Mouse (Mus musculus): ENCODE measurements at regions not wholly inside any gene's neighbourhood (a gene's known extent, or its start where the extent isn't known, plus 50 kb on each side); places are given as distances from the start of the nearest gene placed in this dataset.
"Not testable (repeated sequence)": the region's sequence is repeated elsewhere in the genome, so short reads cannot be mapped to it uniquely, and the experiment has no call there.

DNA sequence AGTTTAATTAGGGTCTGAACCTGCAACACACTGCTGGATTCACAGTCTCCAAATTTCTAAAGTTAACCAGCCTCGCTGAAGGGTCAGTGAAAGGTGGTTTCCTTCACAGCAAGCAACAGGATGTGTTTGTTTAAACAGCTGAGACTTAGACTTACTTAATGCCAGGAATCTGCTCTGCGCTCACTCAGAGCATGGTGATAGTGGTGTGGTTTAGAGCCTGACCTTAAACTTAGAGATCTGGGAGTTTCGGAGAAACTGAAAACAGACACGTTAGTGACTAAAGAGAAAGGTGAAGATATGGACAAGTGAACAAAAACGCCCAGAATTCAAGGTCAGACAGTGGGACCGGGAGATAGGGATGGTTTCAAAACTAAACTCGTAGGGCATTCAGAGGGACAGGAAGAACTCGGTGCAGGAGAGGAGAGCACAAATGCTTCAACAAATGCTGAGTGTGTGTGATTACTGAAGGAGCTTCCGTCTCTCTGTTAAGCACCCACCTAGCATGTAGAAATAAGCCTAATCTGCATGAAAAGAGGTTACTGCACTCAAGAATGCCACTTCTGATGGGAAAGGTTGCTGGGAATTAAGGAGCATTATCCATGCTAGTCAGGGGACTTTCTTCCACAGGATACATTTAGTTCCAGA, 97.2 kb upstream of the Ifngr1 start:
- no peak for DNase-seq (ENCODE audit: low spot score)

DNA sequence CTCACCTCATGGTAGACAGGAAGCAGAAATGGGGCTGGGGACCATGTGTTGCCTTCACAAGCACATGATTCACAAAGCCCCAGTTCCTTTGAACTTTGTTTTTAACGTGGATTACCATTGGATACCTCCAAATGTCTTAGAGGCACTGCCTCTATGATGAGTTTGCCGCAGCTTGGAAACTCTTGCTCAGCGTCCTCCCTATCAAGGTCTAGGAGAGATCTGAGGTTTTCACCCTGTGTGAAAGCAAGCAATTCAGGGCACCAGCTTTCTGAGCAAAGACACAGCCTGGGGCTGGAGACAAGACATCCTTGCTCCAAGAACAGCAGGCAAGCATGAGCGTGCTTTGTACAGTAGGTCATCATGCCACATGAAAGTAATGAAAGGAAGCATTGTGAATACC, 93.6 kb upstream of the Ifngr1 start:
- no peak for DNase-seq (ENCODE audit: low spot score)

DNA sequence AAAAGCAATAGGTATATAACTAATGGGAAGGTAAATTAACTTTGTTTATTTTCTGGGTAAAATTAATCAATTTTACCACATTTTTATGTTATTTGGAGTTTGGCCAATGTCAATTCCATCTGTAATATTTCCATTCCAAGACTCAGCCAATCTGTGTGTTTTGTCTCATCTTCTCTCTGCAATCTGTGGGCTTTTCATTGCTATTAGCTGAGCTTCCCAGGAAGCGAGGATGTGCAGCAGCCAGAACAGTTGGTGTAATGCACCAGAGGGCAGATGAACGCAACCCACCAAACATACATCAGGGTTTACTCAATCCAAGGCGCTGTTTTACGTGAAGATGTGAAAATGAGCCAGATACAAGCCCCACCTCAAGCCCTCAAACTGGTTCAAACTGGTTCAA, 88.9 kb upstream of the Ifngr1 start:
- DNase-seq (ENCODE audit: low spot score) = no peak

DNA sequence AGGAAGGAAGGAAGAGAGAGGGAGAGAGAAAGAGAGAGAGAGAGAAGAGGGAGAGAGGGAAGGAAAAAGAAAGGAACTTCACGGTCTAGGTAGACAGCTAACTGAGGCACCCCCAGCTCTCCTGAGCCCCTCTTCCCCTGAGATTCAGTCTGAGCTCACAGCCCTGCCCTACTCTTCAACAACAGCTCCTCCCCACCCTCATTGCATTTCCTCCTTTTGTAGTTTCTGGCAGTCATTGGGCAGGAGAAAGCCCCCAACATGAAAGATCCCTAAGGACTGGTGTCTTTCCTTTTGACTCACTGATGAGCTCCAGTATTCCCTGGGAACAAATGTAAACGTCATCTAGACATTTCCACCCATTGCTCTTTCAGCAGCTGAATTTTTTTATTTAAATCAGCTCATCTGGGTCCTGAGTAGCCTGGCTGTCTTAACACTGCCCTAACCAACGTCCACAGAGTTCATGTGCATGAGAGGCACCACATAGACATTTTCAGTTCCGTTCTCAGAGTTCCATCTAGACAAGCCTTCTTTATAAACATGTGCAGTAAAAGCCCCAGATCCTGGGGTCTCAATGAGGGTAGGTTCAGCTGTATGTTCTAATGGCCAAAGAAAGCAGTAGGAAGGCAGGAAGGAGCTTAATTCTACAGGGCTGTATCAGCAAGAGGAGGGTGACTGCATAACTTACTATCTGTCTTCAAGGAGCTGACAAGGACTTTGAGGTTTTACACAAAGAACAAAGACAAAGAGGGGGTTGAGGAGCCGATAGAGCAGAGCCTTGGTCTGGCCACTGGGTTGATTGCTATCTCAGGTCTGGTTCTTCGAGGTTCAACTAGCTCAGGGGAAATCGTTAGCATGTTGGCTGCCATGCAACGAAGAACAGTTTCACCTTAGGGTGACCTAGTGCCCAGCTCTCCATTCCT, 87.6 kb upstream of the Ifngr1 start:
- no peak for DNase-seq (ENCODE audit: low spot score)

DNA sequence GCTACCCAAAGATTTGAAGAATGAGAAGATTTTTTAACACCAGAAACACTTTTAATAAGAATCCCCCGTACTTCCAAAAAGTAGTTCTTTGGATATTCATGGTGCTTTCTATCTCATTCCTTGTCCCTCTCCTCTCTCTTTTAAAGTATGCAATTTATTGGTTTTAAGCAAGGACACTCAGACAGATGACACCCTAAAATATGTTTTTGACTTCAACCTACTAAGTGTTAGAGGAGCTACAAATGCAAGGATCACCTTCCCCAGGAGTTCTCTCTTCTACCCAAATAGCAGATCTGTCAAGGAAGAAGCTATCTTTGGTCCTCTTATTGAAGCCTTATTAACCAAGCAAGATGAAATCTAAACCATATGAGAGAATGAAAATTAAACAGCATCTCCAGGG, 86.6 kb upstream of the Ifngr1 start:
- no peak for DNase-seq (ENCODE audit: low spot score)

DNA sequence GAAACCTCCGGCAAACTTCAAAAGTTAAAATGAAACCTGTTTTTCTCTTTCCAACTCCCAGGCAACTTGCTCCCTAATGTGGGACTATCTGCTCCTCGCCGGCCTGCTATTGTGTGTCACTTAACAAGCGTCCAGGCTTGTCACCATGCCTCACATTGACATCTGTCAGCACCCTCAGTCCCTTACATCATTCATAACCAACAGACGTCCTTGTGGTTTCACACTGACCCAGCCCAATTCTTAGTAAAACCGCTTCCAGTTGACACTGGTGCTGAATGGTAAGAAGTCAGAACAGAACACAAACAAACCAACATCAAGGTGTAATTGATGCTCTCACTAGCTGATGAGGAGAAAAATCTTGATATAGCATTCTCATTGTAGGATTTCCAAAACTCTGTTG, 85.8 kb upstream of the Ifngr1 start:
- DNase-seq (ENCODE audit: low spot score) = no peak

DNA sequence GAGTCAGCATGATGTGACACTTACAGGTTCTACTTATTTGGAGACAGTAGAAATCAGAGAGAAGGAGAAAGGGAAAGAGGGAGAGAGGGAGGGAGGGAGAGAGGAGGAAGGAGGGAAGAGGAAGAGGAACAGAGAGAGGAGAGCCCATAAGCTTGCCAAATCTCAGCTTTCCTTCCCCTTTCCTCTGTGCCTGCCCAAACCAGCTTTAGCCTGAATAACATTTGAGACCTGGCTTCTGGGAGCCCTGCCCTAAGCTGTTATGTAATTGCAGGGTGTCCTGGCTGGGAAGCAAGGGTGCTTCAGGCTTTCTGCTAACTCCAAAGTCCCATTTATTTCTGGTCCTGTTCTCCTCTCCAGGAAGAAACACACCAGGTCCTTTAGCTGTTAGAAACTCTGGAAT, 85.3 kb upstream of the Ifngr1 start:
- DNase-seq (ENCODE audit: low spot score) = no peak

DNA sequence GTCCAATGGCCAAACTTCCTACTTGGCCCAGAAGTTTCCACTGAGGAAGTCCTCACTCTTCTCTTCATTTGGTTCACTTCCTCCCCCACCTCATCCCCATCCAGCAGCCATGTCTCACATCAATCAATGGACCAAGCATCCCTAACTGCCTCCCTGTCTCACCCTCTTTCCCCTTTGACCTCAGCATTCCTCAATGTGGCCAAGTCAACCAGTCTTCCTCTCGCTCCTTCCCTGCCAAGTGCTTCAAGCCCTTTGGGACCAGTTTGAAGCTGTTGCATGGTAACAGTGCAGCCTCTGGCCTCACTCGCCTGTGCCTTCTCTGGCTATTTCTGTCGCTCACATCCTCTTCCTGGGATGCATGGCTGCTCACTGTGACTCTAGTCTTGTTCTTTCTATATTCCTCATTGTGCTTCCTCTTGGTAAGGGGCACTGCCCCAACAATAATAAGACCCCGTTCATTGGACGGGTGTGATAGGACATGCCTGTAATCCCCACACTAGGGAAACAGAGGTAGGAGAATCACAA, 83.5 kb upstream of the Ifngr1 start:
- DNase-seq (ENCODE audit: low spot score) = no peak

DNA sequence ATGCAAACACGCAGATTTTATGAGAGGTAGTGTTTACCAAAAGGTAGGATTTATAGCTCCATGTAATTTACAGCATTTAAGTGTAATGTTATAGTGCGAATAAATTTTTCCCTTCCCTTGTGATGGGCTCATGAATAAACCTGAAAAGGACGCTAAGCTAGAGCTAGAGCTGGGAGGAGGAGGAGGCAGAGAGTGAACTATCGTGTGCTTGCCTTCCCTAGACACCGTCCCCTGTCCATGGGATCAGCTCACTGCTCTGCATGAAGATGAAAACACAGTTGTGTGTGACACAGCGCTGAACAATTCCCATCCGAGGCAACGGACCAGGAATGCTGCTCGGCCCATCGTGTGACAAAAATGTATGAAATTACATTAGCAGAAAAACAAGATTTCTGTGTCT, 81.7 kb upstream of the Ifngr1 start:
- no peak for DNase-seq (ENCODE audit: low spot score)

DNA sequence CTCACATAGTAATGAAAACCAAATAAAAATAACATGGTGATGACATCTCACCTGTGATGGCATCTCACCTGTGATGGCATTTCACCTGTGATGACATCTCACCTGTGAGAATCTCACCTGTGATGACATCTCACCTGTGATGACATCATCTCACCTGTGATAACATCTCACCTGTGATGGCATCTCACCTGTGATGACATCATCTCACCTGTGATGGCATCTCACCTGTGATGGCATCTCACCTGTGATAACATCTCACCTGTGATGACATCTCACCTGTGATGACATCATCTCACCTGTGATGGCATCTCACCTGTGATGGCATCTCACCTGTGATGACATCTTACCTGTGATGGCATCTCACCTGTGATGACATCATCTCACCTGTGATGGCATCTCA, 77.4 kb upstream of the Ifngr1 start:
- not testable (repeated sequence) for DNase-seq (ENCODE audit: low spot score)

DNA sequence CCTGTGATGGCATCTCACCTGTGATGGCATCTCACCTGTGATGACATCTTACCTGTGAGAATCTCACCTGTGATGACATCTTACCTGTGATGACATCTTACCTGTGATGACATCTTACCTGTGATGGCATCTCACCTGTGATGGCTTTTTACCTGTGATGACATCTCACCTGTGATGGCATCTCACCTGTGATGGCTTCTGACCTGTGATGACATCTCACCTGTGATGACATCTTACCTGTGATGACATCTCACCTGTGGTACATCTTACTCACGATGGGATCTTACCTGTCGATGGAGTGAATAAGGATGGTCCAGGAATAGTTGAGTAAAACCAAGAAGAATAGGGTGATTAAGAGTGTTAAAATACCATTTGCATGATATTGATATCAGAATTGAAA, 76.9 kb upstream of the Ifngr1 start:
- DNase-seq (ENCODE audit: low spot score) = no peak

DNA sequence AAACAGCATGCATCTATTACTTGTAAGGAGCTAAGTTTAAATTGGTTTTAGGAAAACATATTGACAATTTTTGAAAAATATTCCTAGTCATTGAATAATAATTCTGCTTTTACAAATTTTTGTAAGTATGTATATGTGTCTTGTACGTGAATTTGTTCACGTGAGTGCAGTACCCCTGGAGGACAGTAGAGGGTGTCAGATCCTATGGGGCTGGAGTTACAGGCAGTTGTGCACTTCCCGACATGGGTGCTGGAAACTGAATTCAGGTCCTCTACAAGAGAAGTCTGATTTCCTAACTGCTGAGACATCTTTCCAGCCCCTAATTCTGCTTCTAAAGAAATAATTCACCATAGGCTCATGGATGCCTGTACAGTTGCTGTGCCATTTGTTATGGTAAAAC, 75.7 kb upstream of the Ifngr1 start:
- no peak for DNase-seq (ENCODE audit: low spot score)

DNA sequence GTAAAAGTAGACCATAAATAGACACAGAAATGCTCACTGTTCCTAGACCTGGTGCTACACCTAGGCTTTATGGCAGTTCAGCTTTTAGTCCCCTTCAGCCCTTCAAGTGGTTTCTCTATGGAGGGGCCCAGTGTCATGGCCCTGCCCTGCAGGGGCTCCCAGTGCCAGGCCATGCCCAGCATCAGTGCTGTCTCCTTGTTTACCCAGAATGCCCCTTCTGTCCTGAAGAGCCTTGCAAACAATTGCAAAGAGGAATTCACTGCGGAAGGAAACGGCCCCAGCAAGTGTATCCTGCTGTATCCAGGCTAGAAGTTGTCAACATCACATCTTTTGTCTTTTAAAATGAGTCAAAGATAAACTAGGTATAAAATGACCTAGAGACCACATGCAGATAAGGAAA, 74.7 kb upstream of the Ifngr1 start:
- DNase-seq (ENCODE audit: low spot score) = no peak

DNA sequence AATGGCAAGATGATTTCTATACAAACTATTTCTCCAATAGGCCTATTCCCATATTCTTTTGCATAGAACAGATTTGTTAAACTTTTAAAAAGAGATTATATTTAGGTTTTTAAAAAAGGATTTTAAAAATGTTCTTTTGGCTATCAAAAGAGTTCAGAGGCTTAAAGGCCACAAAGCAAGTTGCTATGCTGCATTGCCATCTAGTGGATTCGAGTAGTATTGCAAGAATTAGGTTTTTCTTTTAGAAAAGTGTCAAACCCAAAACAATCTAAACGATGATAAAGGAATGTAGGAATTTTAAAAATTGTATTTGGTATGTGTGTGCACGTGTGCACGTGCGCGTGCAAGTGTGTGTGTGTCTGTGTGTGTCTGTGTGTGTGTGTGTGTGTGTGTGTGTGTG, 73.0 kb upstream of the Ifngr1 start:
- DNase-seq (ENCODE audit: low spot score) = no peak

DNA sequence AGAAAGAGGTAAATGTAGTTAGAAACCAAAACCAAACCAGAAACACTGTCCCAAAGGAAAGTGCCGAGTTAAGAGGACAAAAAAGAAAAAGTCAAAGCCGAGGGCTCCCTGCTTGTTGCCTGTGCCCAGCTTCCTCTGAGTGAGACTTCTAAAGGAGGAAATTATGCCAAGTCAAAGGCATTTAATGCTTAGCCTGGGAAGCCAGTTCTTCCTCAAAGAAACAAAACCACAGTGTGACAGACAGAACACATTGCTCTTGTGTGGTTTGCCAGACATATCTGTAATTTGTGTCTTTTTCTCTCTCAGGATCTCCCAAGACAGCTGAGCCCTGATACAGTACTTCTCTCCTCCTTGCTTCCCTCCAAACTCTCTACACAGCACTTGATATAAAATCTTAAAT, 69.6 kb upstream of the Ifngr1 start:
- no peak for DNase-seq (ENCODE audit: low spot score)

DNA sequence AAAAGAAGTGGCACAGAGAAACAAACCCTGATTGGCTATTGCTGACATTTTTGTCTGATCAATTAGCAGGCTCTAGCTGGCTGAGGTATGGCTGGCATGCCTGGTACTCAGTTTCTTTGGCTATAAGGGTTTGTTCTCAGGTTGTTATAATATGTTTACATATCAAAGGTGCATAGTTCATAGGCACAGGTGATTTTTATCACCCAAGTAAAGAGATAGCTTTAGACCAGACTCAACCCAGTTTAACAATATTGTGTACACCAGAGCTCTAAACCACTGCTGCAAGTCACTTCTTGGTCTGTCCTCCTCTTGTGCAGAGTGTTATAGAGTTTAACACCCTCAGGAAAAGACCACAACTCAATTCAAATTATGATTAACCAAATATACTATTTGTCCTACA, 65.8 kb upstream of the Ifngr1 start:
- no peak for DNase-seq (ENCODE audit: low spot score)

DNA sequence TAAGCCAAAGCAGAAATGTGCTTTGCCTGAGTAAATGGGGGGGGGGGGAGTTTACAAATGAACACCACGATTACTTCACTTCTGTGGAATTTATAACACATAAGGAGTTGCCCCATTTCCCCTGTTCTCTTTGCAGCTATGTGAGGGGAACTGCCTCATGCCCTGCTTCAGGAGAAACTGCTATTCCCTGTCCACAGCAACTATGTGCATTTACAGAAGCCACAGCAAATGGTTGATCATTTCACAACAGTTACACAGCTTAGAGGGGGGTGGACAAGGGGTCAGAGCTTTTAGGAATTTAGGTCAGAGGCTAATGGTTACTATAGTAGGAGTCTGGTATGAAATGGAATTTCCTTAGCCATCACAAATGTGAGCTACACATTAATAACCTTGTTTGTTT, 65.4 kb upstream of the Ifngr1 start:
- DNase-seq (ENCODE audit: low spot score) = no peak

DNA sequence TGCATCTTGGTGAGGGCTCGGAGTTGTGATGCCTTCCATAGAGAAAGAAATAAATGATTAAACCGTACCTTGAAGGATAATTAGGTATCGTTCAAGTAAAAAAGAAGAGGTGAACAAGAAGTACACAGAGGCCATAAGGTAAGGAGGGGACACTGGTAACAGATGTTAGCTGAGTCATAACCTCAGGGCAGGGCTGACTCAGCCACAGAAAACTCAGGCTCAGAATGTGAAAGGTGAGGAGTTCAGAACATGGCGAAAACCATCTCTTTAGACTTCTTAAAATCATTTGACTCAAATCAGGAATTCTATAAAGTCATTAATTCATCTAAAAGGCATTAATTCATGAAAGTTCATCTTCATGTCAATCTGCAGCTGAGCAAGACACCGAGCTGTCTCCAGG, 62.1 kb upstream of the Ifngr1 start:
- DNase-seq (ENCODE audit: low spot score) = no peak

DNA sequence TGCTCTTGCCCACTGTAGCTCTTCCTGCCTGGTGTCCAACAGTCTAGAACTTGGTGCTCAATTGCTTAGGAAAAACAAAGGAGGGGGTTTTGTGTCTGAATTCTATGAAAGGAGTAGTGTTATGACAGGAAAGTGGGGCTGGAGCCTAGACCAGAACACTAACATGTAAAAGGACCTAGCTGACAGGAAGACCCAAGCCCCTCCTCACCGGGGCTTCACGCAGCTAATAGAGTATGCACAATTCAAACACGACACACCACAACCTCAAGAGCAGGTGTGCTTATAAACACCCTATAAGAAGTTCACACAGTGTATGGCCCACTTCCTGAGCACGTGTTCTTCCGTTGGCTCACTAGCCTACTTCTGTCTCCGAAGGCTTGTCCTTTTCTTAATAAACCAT, 61.7 kb upstream of the Ifngr1 start:
- DNase-seq (ENCODE audit: low spot score) = no peak

DNA sequence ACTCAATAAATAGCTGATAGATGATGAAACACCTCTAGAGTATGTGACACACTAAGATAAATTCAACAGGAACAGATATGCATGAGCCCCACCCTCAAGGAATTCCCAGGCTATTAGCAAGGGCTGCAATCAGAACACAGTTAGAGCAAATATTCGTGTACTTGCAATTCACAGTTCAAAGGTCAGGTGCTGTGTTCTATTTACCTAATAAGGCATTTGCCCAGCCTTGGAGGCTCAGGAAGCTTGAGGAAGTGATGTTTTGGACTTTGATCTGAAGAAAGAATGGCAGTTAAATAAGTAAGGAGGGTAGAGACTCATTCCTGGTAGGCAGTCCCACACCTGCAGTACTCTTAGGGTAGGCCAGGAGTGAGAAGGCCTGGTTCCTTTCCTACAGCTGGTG, 60.3 kb upstream of the Ifngr1 start:
- no peak for DNase-seq (ENCODE audit: low spot score)

DNA sequence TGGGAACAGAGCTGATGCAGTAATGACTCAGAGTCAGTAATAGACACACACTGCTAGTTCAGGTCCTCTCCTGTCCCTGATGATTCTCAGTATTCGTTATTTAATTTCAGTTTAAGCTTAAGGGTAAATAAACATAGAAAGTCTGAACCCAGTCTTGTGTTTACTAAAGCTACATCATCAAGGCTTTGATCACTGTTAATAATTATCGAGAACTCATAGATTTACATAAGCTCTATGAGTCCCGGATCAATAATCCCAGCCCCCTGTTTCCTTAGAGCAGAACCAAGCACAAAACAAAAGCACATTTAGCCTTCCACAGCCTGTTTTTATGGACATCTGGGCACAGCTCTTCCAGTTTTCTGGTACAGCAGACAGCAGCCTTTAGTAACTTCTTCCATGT, 59.0 kb upstream of the Ifngr1 start:
- DNase-seq (ENCODE audit: low spot score) = no peak

DNA sequence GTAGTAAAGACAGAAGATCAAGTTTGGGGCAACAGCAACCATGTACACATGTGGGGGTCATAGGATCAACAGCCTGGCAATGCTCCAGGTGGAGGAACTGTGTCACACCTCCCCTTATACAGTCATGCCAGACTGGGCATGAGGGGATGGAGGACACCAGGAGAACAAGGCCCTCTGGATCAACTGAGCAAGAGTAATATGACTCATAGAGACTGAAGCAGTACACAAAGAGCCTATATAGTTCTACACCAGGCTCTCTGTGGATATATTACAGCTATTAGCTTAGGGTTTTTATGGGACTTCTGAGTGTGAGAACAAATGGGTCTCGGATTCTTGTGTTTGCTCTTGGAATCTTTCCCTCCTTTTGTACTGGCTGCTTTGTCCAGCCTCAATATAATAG, 57.9 kb upstream of the Ifngr1 start:
- DNase-seq (ENCODE audit: low spot score) = no peak

All from urinary bladder, postnatal 14 days (tissue).